Mouse (Mus musculus): ENCODE measurements at regions not wholly inside any gene's neighbourhood (a gene's known extent, or its start where the extent isn't known, plus 50 kb on each side); places are given as distances from the start of the nearest gene placed in this dataset.

DNA sequence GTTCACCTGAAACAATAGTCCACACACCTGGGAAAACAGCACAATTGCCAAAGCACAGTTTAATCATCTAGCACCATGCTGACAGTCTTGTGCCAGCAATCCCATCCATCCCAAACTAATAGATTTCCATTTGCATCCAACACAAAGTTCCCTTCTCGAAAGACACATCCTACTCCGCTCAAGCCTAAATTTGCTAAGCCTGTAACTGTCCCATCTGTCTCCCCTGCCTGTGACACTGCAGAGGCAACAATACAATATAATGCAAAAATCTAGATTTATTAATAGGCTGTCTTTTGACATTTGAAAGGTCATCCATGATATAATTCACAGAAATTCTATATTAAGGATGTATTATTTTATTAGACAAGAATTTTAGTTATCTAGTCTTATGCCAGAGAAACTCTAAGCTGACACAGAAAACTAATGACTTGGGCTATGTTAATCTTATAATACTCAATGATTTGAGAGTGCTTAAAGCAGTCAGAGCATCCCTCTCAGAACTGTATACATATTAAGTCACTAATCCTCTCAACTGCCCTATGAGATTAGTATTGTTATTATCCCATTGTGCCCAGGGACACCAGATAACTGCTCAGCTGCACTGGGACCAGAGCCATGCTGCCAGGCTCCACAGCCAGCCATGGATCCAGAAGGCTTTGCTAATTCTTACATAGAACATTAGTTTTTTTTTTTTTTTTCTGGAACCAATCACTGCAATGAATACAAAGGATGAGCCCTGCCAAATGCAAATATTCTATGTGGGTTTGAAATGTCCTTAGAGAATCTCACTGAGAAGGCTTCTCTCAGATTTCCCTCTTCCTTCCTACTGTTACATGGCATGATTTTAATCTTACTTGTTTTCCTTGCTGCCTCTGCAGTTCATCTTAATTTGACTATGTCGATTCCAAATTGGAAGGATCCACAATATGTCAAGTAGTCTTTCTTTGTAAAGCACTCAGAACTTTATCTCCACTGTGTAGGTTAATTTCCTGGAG is 254.1 kb upstream of the Sphkap start:
- TF ChIP-seq MAX (IDR thresholded peaks at IDR 0.05) (no peak), CTCF (IDR thresholded peaks at IDR 0.05; ENCODE audit: control insufficient read depth, insufficient read depth, insufficient read length) (no peak), USF1 (IDR thresholded peaks at IDR 0.05; ENCODE audit: low read depth) (no peak)

All from C2C12 (cell line).